Mouse (Mus musculus) kidney, postnatal 0 days (tissue): Measurements from ENCODE around the gene Ldb2. TPM values are rescaled to one million over a fixed set of nuclear protein-coding genes. Genes with fewer than 3 reads are reported as not detected.

Source experiments
- ATAC-seq: fragments of 200-750 bp; cut with Nextera tagmentation; replicated peaks from 2 replicates; pipeline ENCODE4 v1.8.0; 2017; ENCODE audit warnings: low read depth, moderate number of reproducible peaks, moderate TSS enrichment, moderate library complexity; ENCODE audit not compliant: low FRiP score
- DNase-seq: peaks from one replicate; pipeline ENCODE4 v3.0.0-alpha.2; 2016; ENCODE audit warnings: low spot score
- H3K27ac ChIP-seq: fragments of 300-500 bp; sonication (generic); 2 replicates; pipeline ENCODE4 v1.5.1; 2014; ENCODE audit warnings: mild to moderate bottlenecking
- H3K27me3 ChIP-seq: fragments of 300-500 bp; sonication (generic); 2 replicates; pipeline ENCODE4 v1.6.1; 2014; ENCODE audit warnings: low read length, mixed read lengths; ENCODE audit not compliant: insufficient read depth
- H3K36me3 ChIP-seq: fragments of 300-500 bp; sonication (generic); 2 replicates; pipeline ENCODE4 v1.6.1; 2014; ENCODE audit warnings: low read length, mixed read lengths; ENCODE audit not compliant: insufficient read depth
- H3K4me1 ChIP-seq: fragments of 300-500 bp; sonication (generic); replicated peaks from 2 replicates; pipeline ENCODE4 v1.6.1; 2014; ENCODE audit warnings: antibody characterized with exemption, low read length, mixed read lengths; ENCODE audit not compliant: insufficient read depth
- H3K4me2 ChIP-seq: fragments of 300-500 bp; sonication (generic); 2 replicates; pipeline ENCODE4 v1.6.1; 2014; ENCODE audit warnings: mild to moderate bottlenecking, low read length, moderate library complexity, mixed read lengths
- H3K4me3 ChIP-seq: fragments of 300-500 bp; sonication (generic); replicated peaks from 2 replicates; pipeline ENCODE4 v1.5.1; 2014; ENCODE audit warnings: low read depth, low read length
- H3K9ac ChIP-seq: fragments of 300-500 bp; sonication (generic); 2 replicates; pipeline ENCODE4 v1.6.1; 2014; ENCODE audit warnings: low read depth, low read length
- H3K9me3 ChIP-seq: fragments of 300-500 bp; sonication (generic); replicated peaks from 2 replicates; pipeline ENCODE4 v1.6.1; 2016; ENCODE audit warnings: low read length, inconsistent platforms, mixed read lengths
- CTCF ChIP-seq: IDR thresholded peaks from 2 replicates; pipeline ENCODE4 v1.5.1; 2016; ENCODE audit warnings: antibody characterized with exemption, low read depth, mild to moderate bottlenecking, moderate library complexity
- WGBS: fragments of 180-500 bp; shearing (Covaris S2); extraction: QIAGEN DNeasy Blood & Tissue Kit; methylation state at CpG from one replicate; pipeline ENCODE4 v1.1.7; 2014; 5-methylcytosine and 5-hydroxymethylcytosine counted together
- polyA plus RNA-seq: library from polyadenylated mRNA; unstranded; fragments of >200 nt; fragmentation: Nextera tagmentation; extraction: Ambion mirVana; gene quantifications from 2 replicates; pipeline ENCODE4 v1.2.1, GENCODE M21; 2015

Gene Ldb2
- polyA plus RNA-seq, 1 experiment from 2014 or later = 82.9 TPM

DNA sequence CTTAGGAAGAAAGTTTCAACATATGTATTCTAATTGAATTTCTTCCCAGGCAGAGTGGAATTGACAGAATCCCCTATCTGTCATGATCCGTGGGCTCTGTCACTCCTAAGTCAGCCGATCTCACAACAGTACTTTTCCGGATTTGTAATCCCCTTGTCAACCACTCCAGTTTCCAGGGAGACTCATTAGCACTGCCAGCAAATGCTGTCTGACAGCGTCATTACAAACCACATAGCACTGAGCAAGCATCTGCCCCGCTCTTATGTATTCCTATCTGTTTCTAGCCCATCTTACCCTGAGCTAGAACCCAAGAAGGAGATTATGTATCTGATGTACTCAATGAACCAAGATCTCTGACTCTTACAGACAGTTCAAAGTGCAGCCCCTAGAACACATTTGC, 105.8 kb downstream of the Ldb2 start:
- H3K4me1 ChIP-seq = no peaks in the 10 kb centered on the region
- no peak for ATAC-seq
- WGBS = 77% methylated on average over 5 of the region's 5 CpGs

DNA sequence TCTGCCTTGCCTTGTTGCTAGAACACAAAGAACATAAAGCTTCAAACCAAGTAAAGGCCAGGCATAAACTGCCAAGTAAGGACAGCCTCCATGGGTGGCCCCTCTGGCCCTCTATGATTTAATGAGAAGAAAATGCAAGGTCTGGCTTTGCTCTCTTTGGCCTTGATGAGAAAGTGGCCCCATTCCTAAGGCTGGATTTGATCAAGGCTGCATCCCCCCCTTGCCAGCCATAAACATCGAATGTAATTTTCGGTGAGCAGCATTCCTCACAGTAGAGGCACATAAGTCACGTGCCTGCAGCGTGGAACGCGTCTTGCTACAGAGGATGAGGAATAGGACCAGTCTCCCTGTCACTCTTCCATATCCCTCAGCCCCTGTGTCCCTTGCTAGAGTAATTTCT, 113.1 kb downstream of the Ldb2 start:
- peak overlapping the region; percentile 26; the same call in 1 of the 2 replicates for H3K27ac ChIP-seq
- peak; percentile 59 for DNase-seq
- no peak for TF ChIP-seq CTCF

More for the DNA sequence above, 105.8 kb downstream of the Ldb2 start:
- no peak for TF ChIP-seq CTCF
- no peaks in the 10 kb centered on the region for H3K36me3 ChIP-seq
- no peak overlapping the region for H3K9ac ChIP-seq
- no peak overlapping the region for H3K4me3 ChIP-seq
- no peak overlapping the region for H3K4me2 ChIP-seq
- H3K9me3 ChIP-seq = no peaks in the 10 kb centered on the region
- no peak overlapping the region for H3K27ac ChIP-seq
- DNase-seq = no peak
- no peaks in the 10 kb centered on the region for H3K27me3 ChIP-seq

DNA sequence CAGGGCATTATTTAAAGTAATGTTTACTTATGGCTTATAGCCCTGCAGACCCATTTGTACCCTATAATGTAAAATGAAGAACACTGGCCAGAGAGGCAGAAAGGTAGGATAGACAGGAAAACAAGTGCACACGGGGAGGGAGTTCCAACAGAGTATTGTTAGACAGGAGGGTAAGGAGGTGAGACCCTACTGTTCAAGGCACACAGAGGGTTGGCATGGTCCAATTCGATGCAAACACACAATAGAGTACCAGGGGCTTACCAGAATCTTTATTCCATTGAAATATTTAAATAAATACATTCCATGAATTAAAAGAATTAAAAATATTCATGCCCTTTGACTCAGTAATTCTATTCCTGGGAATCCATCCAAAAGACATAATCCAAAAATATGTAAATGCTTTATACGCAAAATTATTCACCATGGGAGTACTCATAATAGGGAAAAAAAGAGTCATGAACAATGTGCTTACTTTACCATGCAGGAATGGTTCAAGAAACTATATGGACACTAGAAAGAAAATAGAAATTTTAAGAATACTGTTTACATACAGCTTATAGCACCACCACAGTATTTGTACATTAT, 118.3 kb downstream of the Ldb2 start:
- H3K9ac ChIP-seq = no peak overlapping the region
- peak; percentile 56 for DNase-seq
- no peak for ATAC-seq
- H3K27me3 ChIP-seq = no peaks in the 10 kb centered on the region
- no peak for TF ChIP-seq CTCF
- no peak overlapping the region for H3K27ac ChIP-seq
- H3K9me3 ChIP-seq = no peaks in the 10 kb centered on the region
- WGBS = 70% methylated on average over 3 of the region's 3 CpGs
- H3K4me1 ChIP-seq = no peaks in the 10 kb centered on the region
- H3K4me2 ChIP-seq = no peak overlapping the region
- no peak overlapping the region for H3K4me3 ChIP-seq
- no peaks in the 10 kb centered on the region for H3K36me3 ChIP-seq

More for the DNA sequence above, 113.1 kb downstream of the Ldb2 start:
- Histone ChIP-seq H3K4me1 (no peaks in the 10 kb centered on the region), H3K4me2 (no peak overlapping the region), H3K9ac (no peak overlapping the region), H3K36me3 (no peaks in the 10 kb centered on the region), H3K4me3 (no peak overlapping the region), H3K27me3 (no peaks in the 10 kb centered on the region), H3K9me3 (no peaks in the 10 kb centered on the region)
- WGBS = 51% methylated on average over 6 of the region's 6 CpGs
- ATAC-seq = no peak; the same call in 1 of the 2 replicates

DNA sequence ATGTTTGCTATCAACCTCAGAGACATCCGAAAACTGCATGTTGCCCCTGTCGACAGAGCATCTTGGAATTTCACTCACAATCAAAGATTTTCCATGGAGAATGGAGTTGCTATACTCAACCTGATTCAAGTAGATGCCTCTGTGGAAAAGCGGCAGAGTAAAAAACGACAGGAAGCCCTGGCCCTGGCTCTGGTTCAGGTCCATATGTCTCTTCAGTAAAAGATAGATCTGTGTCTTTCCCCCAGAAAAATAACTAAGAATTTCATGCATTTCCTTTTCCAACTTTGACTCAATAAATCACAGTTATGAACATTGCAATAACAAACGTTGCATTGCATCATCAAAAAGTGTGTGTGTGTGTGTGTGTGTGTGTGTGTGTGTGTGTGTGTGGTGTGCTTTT, 121.7 kb downstream of the Ldb2 start:
- no peak for TF ChIP-seq CTCF
- H3K9ac ChIP-seq = no peak overlapping the region
- H3K4me2 ChIP-seq = no peak overlapping the region
- H3K4me3 ChIP-seq = no peak overlapping the region
- ATAC-seq = no peak
- no peaks in the 10 kb centered on the region for H3K9me3 ChIP-seq
- WGBS = 56% methylated on average over 5 of the region's 5 CpGs
- no peaks in the 10 kb centered on the region for H3K36me3 ChIP-seq
- H3K27me3 ChIP-seq = no peaks in the 10 kb centered on the region
- H3K4me1 ChIP-seq = peaks cover 3% of the 10 kb centered on the region; the same call in 1 of the 2 replicates
- DNase-seq = peak; percentile 77
- H3K27ac ChIP-seq = peak overlapping the region; percentile 50; the same call in 1 of the 2 replicates

DNA sequence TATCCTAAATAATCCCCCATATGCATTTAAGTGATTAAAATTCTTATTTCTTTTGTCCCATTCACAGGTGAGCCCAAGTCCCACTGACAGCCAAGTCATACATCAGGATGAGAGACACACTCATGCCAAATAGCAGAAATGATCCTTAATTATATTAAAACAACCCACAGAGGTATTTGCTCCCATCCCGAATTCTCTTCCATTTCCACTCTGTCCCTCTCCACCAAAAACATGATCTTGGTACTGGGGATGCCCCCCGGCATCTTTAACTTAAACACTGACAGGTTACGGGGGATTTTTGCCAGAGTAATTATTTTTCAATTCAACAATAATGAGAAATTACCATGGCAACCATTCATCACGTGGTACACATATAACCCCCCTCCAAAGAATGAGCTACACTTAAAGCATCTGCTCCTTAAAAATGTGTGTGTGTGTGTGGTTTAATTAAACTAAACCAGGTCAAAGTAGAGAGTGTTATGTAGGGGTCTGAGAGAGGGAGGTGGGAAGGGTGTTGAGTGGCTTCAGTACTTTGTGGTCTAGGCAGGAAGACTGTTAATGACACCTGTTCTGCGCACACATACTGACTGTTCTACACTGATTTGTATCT, 123.2 kb downstream of the Ldb2 start:
- DNase-seq = no peak

DNA sequence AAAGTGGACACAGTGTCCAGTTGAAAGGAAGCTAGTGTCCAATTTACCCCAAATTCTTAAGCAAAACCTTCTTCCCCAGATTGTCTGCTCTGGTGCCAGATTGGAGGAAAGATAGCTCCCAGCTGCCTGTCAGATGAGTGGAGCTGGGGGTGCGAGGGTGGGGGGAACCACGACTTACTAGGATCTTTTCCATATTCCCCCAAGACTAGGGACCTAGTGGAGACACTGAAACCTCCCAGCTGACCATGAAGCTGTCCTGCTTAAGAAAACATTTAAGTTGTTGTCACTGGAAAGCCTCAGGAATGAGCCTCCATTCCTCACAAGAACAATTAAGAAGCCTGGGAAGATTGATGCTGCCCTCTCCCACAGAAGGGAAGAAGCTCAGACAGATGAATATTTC, 129.1 kb downstream of the Ldb2 start:
- Histone ChIP-seq H3K4me1 (peaks cover 5% of the 10 kb centered on the region; the same call in 1 of the 2 replicates), H3K9me3 (no peaks in the 10 kb centered on the region), H3K36me3 (no peaks in the 10 kb centered on the region; the same call in 1 of the 2 replicates), H3K27ac (peak overlapping the region; percentile 51), H3K27me3 (no peaks in the 10 kb centered on the region), H3K4me3 (no peak overlapping the region), H3K4me2 (no peak overlapping the region), H3K9ac (no peak overlapping the region)
- DNase-seq = peak; percentile 92
- TF ChIP-seq CTCF = no peak
- 18% methylated on average over 2 of the region's 2 CpGs for WGBS
- ATAC-seq = peak; percentile 63

More for the DNA sequence above, 123.2 kb downstream of the Ldb2 start:
- H3K9ac ChIP-seq = no peak overlapping the region
- no peak overlapping the region for H3K4me3 ChIP-seq
- 90% methylated on average over 5 of the region's 5 CpGs for WGBS
- H3K4me1 ChIP-seq = peaks cover 5% of the 10 kb centered on the region; the same call in 1 of the 2 replicates
- H3K27ac ChIP-seq = no peak overlapping the region
- H3K4me2 ChIP-seq = no peak overlapping the region
- TF ChIP-seq CTCF = no peak
- H3K27me3 ChIP-seq = no peaks in the 10 kb centered on the region
- H3K36me3 ChIP-seq = no peaks in the 10 kb centered on the region
- no peak for ATAC-seq
- H3K9me3 ChIP-seq = no peaks in the 10 kb centered on the region
